Mouse (Mus musculus): ENCODE measurements around the gene C77080. TPM values are rescaled to one million over a fixed set of nuclear protein-coding genes. Genes with fewer than 3 reads are reported as not detected.

C77080 gene
- total RNA-seq, 2 experiments from 2014 or later = 3.3 to 6.1 TPM

DNA sequence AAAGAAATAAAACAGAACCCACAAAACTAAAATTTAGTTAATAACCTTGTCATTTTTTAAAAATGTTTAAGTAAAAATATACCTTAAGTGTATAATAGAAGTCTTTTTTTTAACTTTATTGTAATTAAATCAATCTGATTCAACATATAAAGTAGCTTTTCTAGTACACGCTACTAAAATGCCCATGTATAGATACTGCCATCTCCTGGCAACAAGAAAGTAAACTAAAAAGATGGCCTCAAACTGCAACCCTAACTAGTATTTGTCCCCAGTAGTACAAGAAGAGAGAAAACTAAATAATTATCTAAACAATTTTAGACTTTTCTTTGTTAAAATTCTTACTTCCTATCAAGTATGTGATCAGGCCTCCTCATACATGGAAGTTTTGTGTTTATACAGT, 81.6 kb downstream of the C77080 start:
- DNase-seq (ENCODE audit: low spot score) = no peak
- intact Hi-C loops (cut with DNase I) = loop anchor here (2.0 kb wide), 1 partner anchor 45 kb away; no protein-coding TSS in a partner anchor

DNA sequence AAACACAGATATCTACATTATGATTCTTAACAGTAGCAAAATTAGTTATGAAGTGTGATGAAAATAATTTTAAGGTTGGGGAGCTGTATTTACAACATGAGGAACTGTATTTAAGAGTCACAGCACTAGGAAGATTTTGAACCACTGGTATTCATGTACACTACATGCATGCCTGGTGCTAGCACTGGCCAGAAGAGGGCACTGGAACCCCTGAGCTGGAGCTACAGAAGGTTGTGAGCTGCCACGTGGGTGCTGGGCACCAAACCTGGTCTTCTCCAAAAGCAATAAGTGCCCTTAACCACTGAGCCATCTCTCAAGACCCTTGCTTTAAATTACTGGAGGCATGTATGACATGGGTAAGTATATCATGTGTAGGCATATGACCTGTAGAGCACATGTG, 88.7 kb downstream of the C77080 start:
- DNase-seq (ENCODE audit: low spot score) = no peak
- intact Hi-C loops (cut with DNase I) = no loop called here

Small RNAs within 50 kb of the gene (microRNA-seq; reads per million reads assigned to microRNA genes)
- not detected for gene Gm22994

Other genes starting within 250 kb of the C77080 start
- gene Rnf19b, start 203.1 kb downstream of the C77080 start, total RNA-seq (2021) = 10 to 100 TPM; 21.8 to 21.9 TPM
- gene Tmem54, start 155.9 kb downstream of the C77080 start, total RNA-seq (2021) = not detected
- gene Hpca, start 139.4 kb downstream of the C77080 start, total RNA-seq (2021) = not detected
- 100 to 1,000 TPM; 325 TPM for gene Fndc5, start 124.4 kb downstream of the C77080 start, total RNA-seq (2021)
- 10 to 100 TPM; 12.9 to 14.1 TPM for gene S100pbp, start 71.7 kb downstream of the C77080 start, total RNA-seq (2021)
- gene Yars, start 71.6 kb downstream of the C77080 start, total RNA-seq (2021) = 10 to 100 TPM; 26.9 to 30.0 TPM
- gene Sync, start 26.2 kb upstream of the C77080 start, total RNA-seq (2021) = 10 to 100 TPM; 15.5 to 16.3 TPM
- gene Rbbp4, start 74.0 kb upstream of the C77080 start, total RNA-seq (2021) = 10 to 100 TPM; 77.5 to 84.0 TPM
- gene Zbtb8os, start 74.3 kb upstream of the C77080 start, total RNA-seq (2021) = 10 to 100 TPM; 18.6 to 22.7 TPM
- gene Zbtb8a, start 116.7 kb upstream of the C77080 start, total RNA-seq (2021) = 1 to 10 TPM; 3.5 to 3.7 TPM
- under 1 TPM in 1 of 2 experiments, not detected in 1; 0.08 TPM for gene Zbtb8b, start 179.4 kb upstream of the C77080 start, total RNA-seq (2021)
- 10 to 100 TPM; 40.6 to 45.6 TPM for gene Bsdc1, start 200.2 kb upstream of the C77080 start, total RNA-seq (2021)
- not detected for gene Tssk3, start 229.6 kb upstream of the C77080 start, total RNA-seq (2021)
- gene Fam229a, start 229.8 kb upstream of the C77080 start, total RNA-seq (2021) = not detected